Mouse (Mus musculus) heart, adult 2 months (tissue): Measurements from ENCODE around the gene Dock1. TPM values are rescaled to one million over a fixed set of nuclear protein-coding genes. Genes with fewer than 3 reads are reported as not detected.

ENCODE experiments used
- DNase-seq, 2 experiments: peaks; one replicate each; pipeline ENCODE4 v3.0.0; 2021
- H3K27ac ChIP-seq: fragments of 200-600 bp; 2 replicates; pipeline ENCODE4 v1.8.1; 2022
- H3K27me3 ChIP-seq: fragments of 200-500 bp; 2 replicates; pipeline ENCODE4 v1.6.1; 2012; ENCODE audit warnings: mild to moderate bottlenecking, low read length, inconsistent platforms, mixed read lengths; ENCODE audit not compliant: control insufficient read depth, insufficient read depth
- H3K36me3 ChIP-seq: fragments of 200-500 bp; 2 replicates; pipeline ENCODE4 v1.6.1; 2012; ENCODE audit warnings: low read length, inconsistent platforms; ENCODE audit not compliant: control insufficient read depth, insufficient read depth
- H3K4me1 ChIP-seq: fragments of 200-500 bp; 2 replicates; pipeline ENCODE4 v1.6.1; 2011; ENCODE audit warnings: low read length; ENCODE audit not compliant: control insufficient read depth, insufficient read depth
- H3K4me3 ChIP-seq: fragments of 200-600 bp; 2 replicates; pipeline ENCODE4 v1.8.1; 2022
- H3K79me2 ChIP-seq: fragments of 200-500 bp; replicated peaks from 2 replicates; pipeline ENCODE4 v1.6.1; 2012; ENCODE audit warnings: mild to moderate bottlenecking, inconsistent platforms, low read length, moderate library complexity, mixed read lengths; ENCODE audit not compliant: control insufficient read depth, insufficient read depth
- H3K9ac ChIP-seq: fragments of 200-500 bp; 2 replicates; pipeline ENCODE4 v1.6.1; 2012; ENCODE audit warnings: low read depth, mild to moderate bottlenecking, control low read depth, inconsistent platforms, low read length, mixed read lengths
- CTCF ChIP-seq: fragments of 200-600 bp; IDR thresholded peaks from 2 replicates; pipeline ENCODE4 v1.8.1; 2022; ENCODE audit warnings: antibody characterized with exemption, mild to moderate bottlenecking, moderate library complexity
- EP300 ChIP-seq: fragments of 200-500 bp; IDR thresholded peaks from 2 replicates; pipeline ENCODE4 v1.6.1; 2011; ENCODE audit warnings: low read depth, low read length, control low read depth; ENCODE audit not compliant: insufficient read depth
- POLR2A ChIP-seq: fragments of 200-500 bp; IDR thresholded peaks from 2 replicates; pipeline ENCODE4 v1.6.1; 2011; ENCODE audit warnings: mild to moderate bottlenecking, low read depth, low read length, control low read depth; ENCODE audit not compliant: insufficient read depth
- WGBS: fragments of 180-500 bp; shearing (Covaris S2); methylation state at CpG from one replicate; pipeline ENCODE4 v1.1.7; 2018; 5-methylcytosine and 5-hydroxymethylcytosine counted together
- intact Hi-C: fragments of 180-260 bp; cut with DNase I; formaldehyde crosslinking; loops from one replicate; pipeline ENCODE4 v1.15.1; 2025
- polyA plus RNA-seq: library from polyadenylated mRNA; depleted of rRNA; stranded (reverse); fragments of >200 nt; gene quantifications from 2 replicates; pipeline ENCODE4 v1.2.3, GENCODE M21; 2012
- total RNA-seq, 2 experiments: library from RNA; stranded (reverse); gene quantifications; 2 replicates each; pipeline ENCODE4 v1.2.3; 2021

Dock1 gene
- total and polyA plus RNA-seq, 3 experiments = 8.3 to 25.6 (median 25.4) TPM

GRCm38 (mm10) chr7:135063886-135064285, 393.4 kb downstream of the Dock1 start:
- DNase-seq = no peak
- intact Hi-C loops = no loop called here
- WGBS = 92% methylated on average over 5 of the region's 5 CpGs
- no peaks in the 10 kb centered on the region for H3K36me3 ChIP-seq
- no peaks in the 10 kb centered on the region for H3K79me2 ChIP-seq
- no peak overlapping the region for H3K4me3 ChIP-seq
- no peak overlapping the region for H3K27ac ChIP-seq
- TF ChIP-seq POLR2A = no peak
- TF ChIP-seq CTCF = no peak
- TF ChIP-seq EP300 = no peak
- H3K4me1 ChIP-seq = no peaks in the 10 kb centered on the region
- no peaks in the 10 kb centered on the region for H3K27me3 ChIP-seq
- no peak overlapping the region for H3K9ac ChIP-seq

GRCm38 (mm10) chr7:135065301-135065700, 394.8 kb downstream of the Dock1 start:
- WGBS = 88% methylated on average over 5 of the region's 5 CpGs
- Histone ChIP-seq H3K4me3 (no peak overlapping the region), H3K9ac (no peak overlapping the region), H3K36me3 (no peaks in the 10 kb centered on the region), H3K27ac (no peak overlapping the region), H3K79me2 (no peaks in the 10 kb centered on the region), H3K4me1 (no peaks in the 10 kb centered on the region), H3K27me3 (no peaks in the 10 kb centered on the region)
- intact Hi-C loops = no loop called here
- TF ChIP-seq CTCF (no peak), POLR2A (no peak), EP300 (no peak)
- DNase-seq = no peak

- Histone ChIP-seq H3K4me3 (no peak overlapping the region), H3K9ac (no peak overlapping the region), H3K79me2 (no peaks in the 10 kb centered on the region), H3K27ac (no peak overlapping the region), H3K27me3 (no peaks in the 10 kb centered on the region), H3K36me3 (no peaks in the 10 kb centered on the region), H3K4me1 (no peaks in the 10 kb centered on the region)
- intact Hi-C loops = no loop called here
- TF ChIP-seq EP300 (no peak), CTCF (no peak), POLR2A (no peak)
- WGBS = 76% methylated on average over 3 of the region's 3 CpGs
- no peak for DNase-seq
These were observed 398.4 kb downstream of the Dock1 start for GRCm38 (mm10) chr7:135068887-135069286.

GRCm38 (mm10) chr7:135076904-135077303, 406.4 kb downstream of the Dock1 start:
- no peaks in the 10 kb centered on the region for H3K36me3 ChIP-seq
- no peak for TF ChIP-seq POLR2A
- TF ChIP-seq CTCF = no peak
- TF ChIP-seq EP300 = no peak
- H3K4me1 ChIP-seq = no peaks in the 10 kb centered on the region
- H3K79me2 ChIP-seq = no peaks in the 10 kb centered on the region
- intact Hi-C loops = no loop called here
- no peak overlapping the region for H3K4me3 ChIP-seq
- DNase-seq = no peak
- no peaks in the 10 kb centered on the region for H3K27me3 ChIP-seq
- WGBS = 94% methylated on average over 6 of the region's 6 CpGs
- H3K27ac ChIP-seq = no peak overlapping the region
- H3K9ac ChIP-seq = no peak overlapping the region

- Histone ChIP-seq H3K36me3 (no peaks in the 10 kb centered on the region), H3K79me2 (no peaks in the 10 kb centered on the region), H3K27ac (no peak overlapping the region), H3K4me3 (no peak overlapping the region), H3K27me3 (no peaks in the 10 kb centered on the region), H3K4me1 (no peaks in the 10 kb centered on the region), H3K9ac (no peak overlapping the region)
- 81% methylated on average over 6 of the region's 6 CpGs for WGBS
- DNase-seq = no peak
- TF ChIP-seq POLR2A (no peak), EP300 (no peak), CTCF (no peak)
- intact Hi-C loops = no loop called here
These were observed 406.9 kb downstream of the Dock1 start for GRCm38 (mm10) chr7:135077340-135077739.

- H3K27ac ChIP-seq = no peak overlapping the region
- TF ChIP-seq EP300 (no peak), CTCF (no peak), POLR2A (no peak)
- H3K36me3 ChIP-seq = no peaks in the 10 kb centered on the region
- H3K9ac ChIP-seq = no peak overlapping the region
- H3K4me1 ChIP-seq = no peaks in the 10 kb centered on the region
- no peaks in the 10 kb centered on the region for H3K27me3 ChIP-seq
- intact Hi-C loops = no loop called here
- no peak overlapping the region for H3K4me3 ChIP-seq
- no peak for DNase-seq
- 83% methylated on average over 10 of the region's 10 CpGs for WGBS
- H3K79me2 ChIP-seq = no peaks in the 10 kb centered on the region
These were observed 407.4 kb downstream of the Dock1 start for GRCm38 (mm10) chr7:135077806-135078205.
